Mouse (Mus musculus): ENCODE measurements at regions not wholly inside any gene's neighbourhood (a gene's known extent, or its start where the extent isn't known, plus 50 kb on each side); places are given as distances from the start of the nearest gene placed in this dataset.

DNA sequence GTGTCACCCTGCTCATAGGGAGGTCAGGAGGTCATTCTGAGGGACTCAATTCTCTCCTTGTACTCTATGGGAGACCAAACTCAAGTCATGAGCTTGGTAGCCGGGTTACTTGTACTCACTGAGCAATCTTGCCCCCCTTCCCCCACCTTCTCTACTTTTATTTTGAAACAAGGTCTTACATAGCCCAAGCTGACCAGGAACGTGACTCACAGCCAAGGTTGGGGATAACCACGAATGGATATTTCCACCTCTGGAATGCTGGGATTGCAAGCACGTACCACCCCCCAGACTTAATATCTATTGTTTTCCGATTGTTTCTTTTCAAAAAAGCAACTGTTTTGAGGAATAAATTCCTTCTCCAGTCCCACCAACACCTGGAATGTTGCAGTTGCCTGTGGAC is 79.2 kb upstream of the Tbx3 start:
- no peak for TF ChIP-seq CTCF (IDR thresholded peaks at IDR 0.05; ENCODE audit: control insufficient read depth, insufficient read depth, insufficient read length)
- TF ChIP-seq MAX (IDR thresholded peaks at IDR 0.05) = no peak
- TF ChIP-seq USF1 (IDR thresholded peaks at IDR 0.05; ENCODE audit: low read depth) = no peak
- TF ChIP-seq CEBPB (IDR thresholded peaks at IDR 0.05; ENCODE audit: low read depth) = no peak
- no peak for TF ChIP-seq MYOG (IDR thresholded peaks at IDR 0.05; ENCODE audit: control insufficient read depth, extremely low read depth, insufficient read length)
- no peak for TF ChIP-seq FOSL1 (IDR thresholded peaks at IDR 0.05; ENCODE audit: insufficient read depth, low read length, poor library complexity, severe bottlenecking)
